Mouse (Mus musculus): Measurements from ENCODE around the gene Ucp3.
A peak's percentile ranks its signal among the peaks of the same experiment; 100 is the strongest.
"Not testable (repeated sequence)": the region's sequence is repeated elsewhere in the genome, so short reads cannot be mapped to it uniquely, and the experiment has no call there.

Gene Ucp3

GRCm38 (mm10) chr7:100474680-100475079, 1.9 kb downstream of the Ucp3 start:
- no peak for DNase-seq

GRCm38 (mm10) chr7:100479100-100479822, 6.5 kb downstream of the Ucp3 start:
- no peak for DNase-seq

- no peak for DNase-seq
Observed at GRCm38 (mm10) chr7:100479823-100480164, 7.0 kb downstream of the Ucp3 start.

GRCm38 (mm10) chr7:100480175-100480574, 7.4 kb downstream of the Ucp3 start:
- DNase-seq = no peak

- DNase-seq = not testable (repeated sequence)
Observed at GRCm38 (mm10) chr7:100482046-100482445, 9.3 kb downstream of the Ucp3 start.

- DNase-seq = no peak
Observed at GRCm38 (mm10) chr7:100484493-100484892, 11.7 kb downstream of the Ucp3 start.

- no peak for DNase-seq
Observed at GRCm38 (mm10) chr7:100487301-100487700, 14.5 kb downstream of the Ucp3 start.

- no peak for DNase-seq
Observed at GRCm38 (mm10) chr7:100488474-100489048, 15.8 kb downstream of the Ucp3 start.

GRCm38 (mm10) chr7:100492391-100493116, 19.8 kb downstream of the Ucp3 start:
- no peak for DNase-seq

- peak; percentile 60 for DNase-seq
Observed at GRCm38 (mm10) chr7:100493117-100493483, 20.3 kb downstream of the Ucp3 start, which contains the start of gene Ucp2. Gene Ucp2, plus strand, starts transcription at chr7:100493337.

GRCm38 (mm10) chr7:100493484-100494414, 21.0 kb downstream of the Ucp3 start:
- DNase-seq = no peak

- no peak for DNase-seq
Observed at GRCm38 (mm10) chr7:100494415-100494831, 21.6 kb downstream of the Ucp3 start.

GRCm38 (mm10) chr7:100495042-100495441, 22.3 kb downstream of the Ucp3 start:
- DNase-seq = no peak

GRCm38 (mm10) chr7:100495581-100496251, 22.9 kb downstream of the Ucp3 start:
- peak; percentile 67 for DNase-seq

GRCm38 (mm10) chr7:100496371-100496770, 23.6 kb downstream of the Ucp3 start:
- DNase-seq = no peak

- no peak for DNase-seq
Observed at GRCm38 (mm10) chr7:100496791-100497190, 24.0 kb downstream of the Ucp3 start.

GRCm38 (mm10) chr7:100497402-100497801, 24.6 kb downstream of the Ucp3 start:
- no peak for DNase-seq

- DNase-seq = no peak
Observed at GRCm38 (mm10) chr7:100497982-100498381, 25.2 kb downstream of the Ucp3 start.

GRCm38 (mm10) chr7:100499465-100499864, 26.7 kb downstream of the Ucp3 start:
- no peak for DNase-seq

GRCm38 (mm10) chr7:100500276-100500977, 27.6 kb downstream of the Ucp3 start:
- no peak for DNase-seq

GRCm38 (mm10) chr7:100501027-100501843, 28.4 kb downstream of the Ucp3 start:
- no peak for DNase-seq

All from right cerebral cortex, postnatal 14 days (tissue).